Mouse (Mus musculus) ES-E14 (cell line): Measurements from ENCODE around the gene Sapcd1. TPM values are rescaled to one million over a fixed set of nuclear protein-coding genes. Genes with fewer than 3 reads are reported as not detected.

Source experiments
- DNase-seq: peaks from one replicate; pipeline ENCODE4 v3.0.0-alpha.2; 2013; ENCODE audit warnings: low read depth, low spot score
- H3K27ac ChIP-seq: 2 replicates; pipeline ENCODE4 v1.5.1; 2012; ENCODE audit warnings: low read depth, mild to moderate bottlenecking, low read length, moderate library complexity, mixed read lengths; ENCODE audit not compliant: poor library complexity, insufficient read depth, severe bottlenecking
- H3K36me3 ChIP-seq: 2 replicates; pipeline ENCODE4 v1.6.1; 2012; ENCODE audit warnings: mild to moderate bottlenecking, low read length, moderate library complexity, mixed read lengths; ENCODE audit not compliant: control insufficient read depth, poor library complexity, insufficient read depth, severe bottlenecking
- H3K4me1 ChIP-seq, 2 experiments: fragments of 150-350 bp in 1 of 2; sonication (generic) in 1 of 2; 2 replicates each; pipeline ENCODE4 v1.6.1; 2012; ENCODE audit warnings: low read length in 2 of 2, mild to moderate bottlenecking in 1 of 2, mixed read lengths in 1 of 2; ENCODE audit not compliant: control insufficient read depth in 2 of 2, insufficient read depth in 2 of 2, poor library complexity in 1 of 2
- H3K4me3 ChIP-seq, 2 experiments: fragments of 150-350 bp in 1 of 2; sonication (generic) in 1 of 2; 2 replicates each; pipeline ENCODE4 v1.5.1; 2012; ENCODE audit warnings: low read length in 2 of 2, low read depth in 1 of 2, mild to moderate bottlenecking in 1 of 2, mixed read lengths in 1 of 2; ENCODE audit not compliant: insufficient read depth in 1 of 2, poor library complexity in 1 of 2, severe bottlenecking in 1 of 2
- H3K9ac ChIP-seq: 2 replicates; pipeline ENCODE4 v1.6.1; 2012; ENCODE audit warnings: low read depth, mild to moderate bottlenecking, low read length, mixed read lengths; ENCODE audit not compliant: poor library complexity, insufficient read depth, severe bottlenecking
- H3K9me3 ChIP-seq: fragments of 150-350 bp; sonication (generic); 2 replicates; pipeline ENCODE4 v1.6.1; 2012; ENCODE audit warnings: low read depth, mild to moderate bottlenecking, low read length; ENCODE audit not compliant: control insufficient read depth, insufficient read depth
- CHD2 ChIP-seq: IDR thresholded peaks from 2 replicates; pipeline ENCODE4 v1.6.1; 2014; ENCODE audit warnings: mild to moderate bottlenecking, low read depth, low read length, inconsistent platforms
- HCFC1 ChIP-seq: IDR thresholded peaks from 2 replicates; pipeline ENCODE4 v1.6.1; 2012; ENCODE audit warnings: low read length, inconsistent platforms, borderline replicate concordance; ENCODE audit not compliant: insufficient read depth
- MAFK ChIP-seq: IDR thresholded peaks from 2 replicates; pipeline ENCODE4 v1.6.1; 2014; ENCODE audit warnings: mild to moderate bottlenecking, low read depth, low read length, inconsistent platforms; ENCODE audit not compliant: insufficient read depth
- ZC3H11A ChIP-seq: IDR thresholded peaks from 2 replicates; pipeline ENCODE4 v1.6.1; 2012; ENCODE audit warnings: low read depth, mild to moderate bottlenecking, inconsistent platforms, low read length, borderline replicate concordance
- ZNF384 ChIP-seq: IDR thresholded peaks from 2 replicates; pipeline ENCODE4 v1.6.1; 2012; ENCODE audit warnings: low read depth, low read length, inconsistent platforms
- in situ Hi-C, 2 experiments: fragments of 600-800 bp; cut with MboI; formaldehyde crosslinking; loops; one replicate each; pipeline ENCODE4 v1.15.1; 2025; ENCODE audit warnings: low sequenced_read_pairs in 2 of 2, inconsistent platforms in 1 of 2; ENCODE audit not compliant: unreplicated experiment in 2 of 2
- total RNA-seq: library from RNA; depleted of rRNA; stranded (reverse); fragments of 300-350 nt; gene quantifications from 2 replicates; pipeline ENCODE4 v1.2.3, GENCODE M21; 2012

Gene Sapcd1
- total RNA-seq, 1 experiment: 3.1 TPM

GRCm38 (mm10) chr17:35057090-35057489, 29.3 kb upstream of the Sapcd1 start:
- in situ Hi-C loops: no loop called here
- Histone ChIP-seq H3K4me1 (peaks cover 0 to 30% of the 10 kb centered on the region in 2 experiments), H3K4me3 (no peak overlapping the region), H3K36me3 (peaks cover 43% of the 10 kb centered on the region), H3K9ac (no peak overlapping the region), H3K9me3 (no peaks in the 10 kb centered on the region), H3K27ac (no peak overlapping the region)
- TF ChIP-seq ZC3H11A: no peak
- no peak for TF ChIP-seq CHD2
- TF ChIP-seq ZNF384: no peak
- no peak for TF ChIP-seq MAFK
- no peak for TF ChIP-seq HCFC1
- no peak for DNase-seq

GRCm38 (mm10) chr17:35055691-35056495, 28.1 kb upstream of the Sapcd1 start:
- peaks cover 38% of the 10 kb centered on the region for H3K36me3 ChIP-seq
- no peak overlapping the region for H3K4me3 ChIP-seq
- no peak overlapping the region for H3K9ac ChIP-seq
- no peak for DNase-seq
- no peaks in the 10 kb centered on the region for H3K9me3 ChIP-seq
- in situ Hi-C loops: no loop called here
- TF ChIP-seq ZNF384 (no peak), ZC3H11A (no peak), CHD2 (no peak), MAFK (no peak), HCFC1 (no peak)
- H3K27ac ChIP-seq: no peak overlapping the region
- peaks cover 0 to 26% of the 10 kb centered on the region in 2 experiments; a peak in 3 of 4 replicates for H3K4me1 ChIP-seq

- Histone ChIP-seq H3K36me3 (peaks cover 28% of the 10 kb centered on the region), H3K9me3 (no peaks in the 10 kb centered on the region), H3K4me3 (peak overlapping the region; percentile 78 to 79; a peak in 3 of 4 replicates), H3K4me1 (peaks cover 0 to 26% of the 10 kb centered on the region in 2 experiments; a peak in 3 of 4 replicates), H3K9ac (peak overlapping the region; percentile 89), H3K27ac (peak overlapping the region; percentile 93; the same call in 1 of the 2 replicates)
- in situ Hi-C loops: no loop called here
- DNase-seq: no peak
- TF ChIP-seq ZNF384 (no peak), ZC3H11A (no peak), MAFK (no peak), HCFC1 (no peak), CHD2 (no peak)
These were observed 24.5 kb upstream of the Sapcd1 start for GRCm38 (mm10) chr17:35052271-35052798.

- Histone ChIP-seq H3K4me1 (peaks cover 0 to 26% of the 10 kb centered on the region in 2 experiments; a peak in 3 of 4 replicates), H3K9ac (peak overlapping the region; percentile 89), H3K4me3 (peak overlapping the region; percentile 78 to 79), H3K9me3 (no peaks in the 10 kb centered on the region), H3K27ac (peak overlapping the region; percentile 93), H3K36me3 (peaks cover 28% of the 10 kb centered on the region)
- peak; percentile 12; the same call in 1 of the 2 replicates for TF ChIP-seq CHD2
- no peak for TF ChIP-seq MAFK
- in situ Hi-C loops: no loop called here
- DNase-seq: peak; percentile 69
These were observed 23.6 kb upstream of the Sapcd1 start for GRCm38 (mm10) chr17:35051156-35052086.
